Mouse (Mus musculus) regulatory T cell (primary cell): ENCODE data around the gene Yy1.

Experiments used
- in situ Hi-C: fragments of 300-600 bp; cut with MboI, MseI; formaldehyde crosslinking; loops from one replicate; pipeline ENCODE4 v1.15.1; 2025; ENCODE audit warnings: high pct_unique_total_duplicates

The Yy1 gene

GRCm38 (mm10) chr12:108792546-108793452 is at the start of gene Yy1:
Gene Yy1 (plus strand): TSS chr12:108792973.
- in situ Hi-C loops: no loop called here

GRCm38 (mm10) chr12:108745990-108746389 is 46.8 kb upstream of the Yy1 start:
- in situ Hi-C loops: no loop called here

GRCm38 (mm10) chr12:108749019-108749418 is 43.8 kb upstream of the Yy1 start:
- in situ Hi-C loops: no loop called here

- in situ Hi-C loops: no loop called here
These were observed 43.3 kb upstream of the Yy1 start for GRCm38 (mm10) chr12:108749454-108749853.

- in situ Hi-C loops: loop anchor here (10.0 kb wide), 2 partner anchors 75 to 135 kb away; no protein-coding TSS in a partner anchor
These were observed 42.5 kb upstream of the Yy1 start for GRCm38 (mm10) chr12:108750226-108750625.

- in situ Hi-C loops: loop anchor here (10.0 kb wide), 2 partner anchors 77 to 137 kb away; no protein-coding TSS in a partner anchor
These were observed 41.0 kb upstream of the Yy1 start for GRCm38 (mm10) chr12:108751790-108752189.

GRCm38 (mm10) chr12:108755141-108755540 is 37.6 kb upstream of the Yy1 start:
- in situ Hi-C loops: loop anchor here (10.0 kb wide), 2 partner anchors 80 to 140 kb away; no protein-coding TSS in a partner anchor

- in situ Hi-C loops: loop anchor here (10.0 kb wide), 2 partner anchors 82 to 142 kb away; no protein-coding TSS in a partner anchor
These were observed 36.2 kb upstream of the Yy1 start for GRCm38 (mm10) chr12:108756611-108757010.

- in situ Hi-C loops: loop anchor here (10.0 kb wide), 2 partner anchors 83 to 143 kb away; no protein-coding TSS in a partner anchor
These were observed 35.0 kb upstream of the Yy1 start for GRCm38 (mm10) chr12:108757717-108758257.

- in situ Hi-C loops: loop anchor here (10.0 kb wide), 2 partner anchors 83 to 143 kb away; no protein-coding TSS in a partner anchor
These were observed 34.5 kb upstream of the Yy1 start for GRCm38 (mm10) chr12:108758273-108758672.

GRCm38 (mm10) chr12:108758682-108759081 is 34.1 kb upstream of the Yy1 start:
- in situ Hi-C loops: loop anchor here (10.0 kb wide), 2 partner anchors 84 to 144 kb away; no protein-coding TSS in a partner anchor

GRCm38 (mm10) chr12:108759266-108759665 is 33.5 kb upstream of the Yy1 start:
- in situ Hi-C loops: loop anchor here (10.0 kb wide), 2 partner anchors 84 to 144 kb away; no protein-coding TSS in a partner anchor

- in situ Hi-C loops: no loop called here
These were observed 32.8 kb upstream of the Yy1 start for GRCm38 (mm10) chr12:108760016-108760415.

- in situ Hi-C loops: no loop called here
These were observed 32.2 kb upstream of the Yy1 start for GRCm38 (mm10) chr12:108760500-108761020.

- in situ Hi-C loops: no loop called here
These were observed 31.6 kb upstream of the Yy1 start for GRCm38 (mm10) chr12:108761209-108761608.

- in situ Hi-C loops: no loop called here
These were observed 31.1 kb upstream of the Yy1 start for GRCm38 (mm10) chr12:108761665-108762064.

GRCm38 (mm10) chr12:108763057-108763796 is 29.5 kb upstream of the Yy1 start:
- in situ Hi-C loops: no loop called here

- in situ Hi-C loops: no loop called here
These were observed 27.7 kb upstream of the Yy1 start for GRCm38 (mm10) chr12:108764917-108765678.

GRCm38 (mm10) chr12:108765751-108766221 is 27.0 kb upstream of the Yy1 start:
- in situ Hi-C loops: no loop called here

GRCm38 (mm10) chr12:108766316-108766715 is 26.5 kb upstream of the Yy1 start:
- in situ Hi-C loops: no loop called here
